Comparison of ENCODE assay signal across 8 mouse cellular contexts in the genomic region with DNA sequence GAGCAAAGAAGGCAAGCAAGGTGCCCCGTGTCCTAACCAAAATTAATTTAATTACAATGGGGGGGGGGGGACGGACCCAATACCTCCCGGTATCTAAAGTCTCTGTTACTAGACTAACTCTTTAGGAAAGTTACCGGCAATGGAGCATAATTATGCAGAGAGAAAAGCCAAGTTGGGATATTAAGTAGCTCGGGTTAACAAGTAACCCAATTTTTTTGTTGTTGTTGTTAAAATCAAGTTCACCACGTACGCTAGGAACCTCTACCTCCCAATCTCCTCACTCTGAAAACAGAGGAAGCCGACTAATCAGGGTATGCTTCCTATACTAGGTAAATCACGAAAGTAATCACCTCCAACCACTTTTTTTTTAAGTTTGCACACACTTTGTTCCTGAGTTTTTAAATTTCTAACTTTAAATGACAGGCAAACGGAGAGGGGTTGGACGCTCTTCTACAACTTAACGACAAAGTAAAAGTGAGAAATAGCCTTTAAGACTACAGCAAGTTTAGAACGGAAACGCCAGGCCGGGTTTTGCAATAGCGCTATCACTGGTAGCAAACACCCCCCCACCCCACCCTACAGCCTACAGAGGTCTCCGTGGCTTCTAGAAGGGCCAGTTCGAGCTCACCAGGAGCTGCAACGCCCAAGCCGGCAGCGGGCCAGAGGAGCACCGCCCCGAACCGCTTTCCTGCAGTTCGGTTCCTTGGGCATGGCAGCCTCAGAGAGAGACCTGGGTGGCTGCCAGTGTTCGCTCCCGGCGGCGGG. TPM values are rescaled to one million over a fixed set of nuclear protein-coding genes. Genes with fewer than 3 reads are reported as not detected.
A peak's percentile ranks its signal among the peaks of the same experiment; 100 is the strongest.
DNase-seq lines count a peak whose midpoint lies in the region; ATAC-seq and TF ChIP-seq lines count a peak whose summit lies in the region.

No protein-coding gene starts in this region.

- ATAC-seq in embryonic facial prominence, embryonic 12.5 days (ENCODE audit: insufficient number of reproducible peaks, insufficient read depth, low FRiP score, low TSS enrichment), result no peak

- 16% methylated on average over 29 of the region's 29 CpGs for WGBS in thymus, adult 2 months
- WGBS in embryonic facial prominence, embryonic 12.5 days, result 2% methylated on average over 29 of the region's 29 CpGs

- peaks cover 12% of the 10 kb centered on the region for H3K4me1 ChIP-seq in thymus, adult 2 months (replicated peaks; ENCODE audit: control insufficient read depth, insufficient read depth, low read length)
- peaks cover 14% of the 10 kb centered on the region for H3K4me1 ChIP-seq in embryonic facial prominence, embryonic 12.5 days
- peaks cover 17% of the 10 kb centered on the region for H3K4me1 ChIP-seq in megakaryocyte, embryonic 14.5 days

- TF ChIP-seq CTCF in thymus, adult 2 months (IDR thresholded peaks at IDR 0.05; ENCODE audit: borderline replicate concordance, control insufficient read depth, extremely low read depth, insufficient read depth, low read length, poor library complexity), result no peak

- H3K9ac ChIP-seq in embryonic facial prominence, embryonic 12.5 days, result 0 out of 2 replicates have a peak overlapping the region, but pooled peaks have one; percentile 33

- TF ChIP-seq POLR2A in thymus, adult 2 months (IDR thresholded peaks at IDR 0.05; ENCODE audit: control insufficient read depth, extremely low read depth, insufficient read depth, low read length, poor library complexity), result peak; percentile 20; the same call in 1 of the 2 replicates

- no peaks in the 10 kb centered on the region for H3K9me3 ChIP-seq in embryonic facial prominence, embryonic 12.5 days
- H3K9me3 ChIP-seq in megakaryocyte, embryonic 14.5 days, result no peaks in the 10 kb centered on the region

- peaks cover 6% of the 10 kb centered on the region; the same call in 1 of the 2 replicates for H3K27me3 ChIP-seq in thymus, adult 2 months (ENCODE audit: control insufficient read depth, insufficient read depth, low read length)
- peaks cover 32% of the 10 kb centered on the region for H3K27me3 ChIP-seq in embryonic facial prominence, embryonic 12.5 days
- peaks cover 77% of the 10 kb centered on the region for H3K27me3 ChIP-seq in megakaryocyte, embryonic 14.5 days (replicated peaks)

- no peak overlapping the region for H3K27ac ChIP-seq in thymus, adult 2 months (ENCODE audit: control insufficient read depth, insufficient read depth, low read length)
- no peak overlapping the region for H3K27ac ChIP-seq in embryonic facial prominence, embryonic 12.5 days

- intact Hi-C loops in heart, postnatal 14 days (cut with DNase I), result no loop called here
- intact Hi-C loops in left cerebral cortex, postnatal 36 days (cut with DNase I), result no loop called here

- H3K4me3 ChIP-seq in thymus, adult 2 months (ENCODE audit: control insufficient read depth, insufficient read depth, low read length), result peak overlapping the region; percentile 27
- H3K4me3 ChIP-seq in embryonic facial prominence, embryonic 12.5 days, result peak overlapping the region; percentile 43
- H3K4me3 ChIP-seq in megakaryocyte, embryonic 14.5 days (replicated peaks), result peak overlapping the region; percentile 86

- H3K36me3 ChIP-seq in thymus, adult 2 months (ENCODE audit: control insufficient read depth, insufficient read depth, low read length), result no peaks in the 10 kb centered on the region
- H3K36me3 ChIP-seq in embryonic facial prominence, embryonic 12.5 days, result no peaks in the 10 kb centered on the region
- no peaks in the 10 kb centered on the region for H3K36me3 ChIP-seq in megakaryocyte, embryonic 14.5 days (replicated peaks; ENCODE audit: low read length)

- H3K4me2 ChIP-seq in embryonic facial prominence, embryonic 12.5 days (replicated peaks), result peak overlapping the region; percentile 78

- no peak for DNase-seq in thymus, adult 2 months
- DNase-seq in thymus, adult 18-20 months, result no peak
- DNase-seq in heart, postnatal 14 days, result peak; percentile 50 to 51
- peak; percentile 89 to 90 for DNase-seq in kidney, postnatal 36 days
- DNase-seq in testis, postnatal 14 days (ENCODE audit: low spot score), result peak; percentile 22
- no peak for DNase-seq in left cerebral cortex, postnatal 36 days (ENCODE audit: low spot score in 2 of 2)

RNA-seq across cellular contexts. Expression of gene F2rl1, which starts 1.2 kb away (rescaled TPM):
- polyA plus RNA-seq in thymus, adult 2 months (2012; rRNA removed), result 7.8 and 8.5 TPM in 2 replicates
- polyA plus RNA-seq in embryonic facial prominence, embryonic 12.5 days (2016; fragmentation: Nextera tagmentation; extraction: Ambion mirVana), result 0.73 and 0.82 TPM in 2 replicates
- total RNA-seq in heart, postnatal 14 days (2021), result under 1 TPM; 0.55 to 0.78 TPM
- not detected in 2 replicates for polyA plus RNA-seq in megakaryocyte, embryonic 14.5 days (2012; ENCODE audit: insufficient read depth, low replicate concordance)
- under 1 TPM; 0.32 to 0.57 TPM for total RNA-seq in left cerebral cortex, postnatal 36 days (2021)

RNA-seq across cellular contexts. Expression of gene S100z, which starts 45.3 kb away (rescaled TPM):
- not detected in 2 replicates for polyA plus RNA-seq in thymus, adult 2 months (2012; rRNA removed)
- polyA plus RNA-seq in embryonic facial prominence, embryonic 12.5 days (2016; fragmentation: Nextera tagmentation; extraction: Ambion mirVana), result 1.6 and 4.2 TPM in 2 replicates
- not detected for total RNA-seq in heart, postnatal 14 days (2021)
- not detected in 2 replicates for polyA plus RNA-seq in megakaryocyte, embryonic 14.5 days (2012; ENCODE audit: insufficient read depth, low replicate concordance)
- not detected for total RNA-seq in left cerebral cortex, postnatal 36 days (2021)

Comparison
In these comparisons a context has a peak if more than half of its experiments do, and no peak if none do; other contexts are left out.
1. DNase-seq: peak in heart, postnatal 14 days (2 of 2), kidney, postnatal 36 days (2 of 2) and testis, postnatal 14 days (single experiment); none in thymus, adult 2 months (single experiment), thymus, adult 18-20 months (0 of 2) and left cerebral cortex, postnatal 36 days (0 of 2).
2. H3K4me3 ChIP-seq: peak in every context shown above with its lines; median percentile 86 in megakaryocyte, embryonic 14.5 days; 43 in embryonic facial prominence, embryonic 12.5 days; 27 in thymus, adult 2 months.